Mouse (Mus musculus) stomach, postnatal 0 days (tissue): ENCODE data around the gene Pafah1b1. TPM values are rescaled to one million over a fixed set of nuclear protein-coding genes. Genes with fewer than 3 reads are reported as not detected.

ENCODE experiments used
- ATAC-seq: fragments of 200-750 bp; cut with Nextera tagmentation; 2 replicates; pipeline ENCODE4 v1.8.0; 2017; ENCODE audit not compliant: low FRiP score, low TSS enrichment
- DNase-seq: peaks from one replicate; pipeline ENCODE4 v3.0.0-alpha.2; 2016; ENCODE audit warnings: low spot score
- H3K27ac ChIP-seq: fragments of 300-500 bp; sonication (generic); replicated peaks from 2 replicates; pipeline ENCODE4 v1.5.1; 2014; ENCODE audit warnings: mild to moderate bottlenecking, control low read depth
- H3K27me3 ChIP-seq: fragments of 300-500 bp; sonication (generic); 2 replicates; pipeline ENCODE4 v1.6.1; 2014; ENCODE audit warnings: low read length; ENCODE audit not compliant: control insufficient read depth, insufficient read depth
- H3K36me3 ChIP-seq: fragments of 300-500 bp; sonication (generic); 2 replicates; pipeline ENCODE4 v1.6.1; 2014; ENCODE audit warnings: low read length, mixed read lengths; ENCODE audit not compliant: control insufficient read depth, insufficient read depth
- H3K4me1 ChIP-seq: fragments of 300-500 bp; sonication (generic); replicated peaks from 2 replicates; pipeline ENCODE4 v1.6.1; 2014; ENCODE audit warnings: antibody characterized with exemption; ENCODE audit not compliant: control insufficient read depth, insufficient read depth
- H3K4me2 ChIP-seq: fragments of 300-500 bp; sonication (generic); replicated peaks from 2 replicates; pipeline ENCODE4 v1.6.1; 2014; ENCODE audit warnings: low read depth, mild to moderate bottlenecking, control low read depth, moderate library complexity
- H3K4me3 ChIP-seq: fragments of 300-500 bp; sonication (generic); 2 replicates; pipeline ENCODE4 v1.5.1; 2014; ENCODE audit warnings: low read depth, low read length, control low read depth
- H3K9ac ChIP-seq: fragments of 300-500 bp; sonication (generic); 2 replicates; pipeline ENCODE4 v1.6.1; 2014; ENCODE audit warnings: mild to moderate bottlenecking, low read length, control low read depth, mixed read lengths
- H3K9me3 ChIP-seq: fragments of 300-500 bp; sonication (generic); 2 replicates; pipeline ENCODE4 v1.6.1; 2016; ENCODE audit warnings: low read length; ENCODE audit not compliant: control insufficient read depth
- CTCF ChIP-seq: IDR thresholded peaks from 2 replicates; pipeline ENCODE4 v1.5.1; 2016; ENCODE audit warnings: antibody characterized with exemption, low read depth, mild to moderate bottlenecking, moderate library complexity
- EP300 ChIP-seq: optimal IDR thresholded peaks from 2 replicates; pipeline ENCODE3; 2016; ENCODE audit warnings: antibody characterized with exemption
- WGBS: fragments of 180-500 bp; shearing (Covaris S2); extraction: QIAGEN DNeasy Blood & Tissue Kit; methylation state at CpG from one replicate; pipeline ENCODE4 v1.1.7; 2014; 5-methylcytosine and 5-hydroxymethylcytosine counted together
- polyA plus RNA-seq: library from polyadenylated mRNA; unstranded; fragments of >200 nt; fragmentation: Nextera tagmentation; extraction: Ambion mirVana; gene quantifications from 2 replicates; pipeline ENCODE4 v1.2.1, GENCODE M21; 2015

Gene Pafah1b1
- polyA plus RNA-seq, 1 experiment from 2014 or later = 51.7 TPM

GRCm38 (mm10) chr11:74723357-74724234, 874 bp downstream of the Pafah1b1 start:
- ATAC-seq (peak; percentile 85), DNase-seq (peak; percentile 92)
- under 1% methylated on average over 36 of the region's 75 CpGs for WGBS
- H3K4me1 ChIP-seq = no peaks in the 10 kb centered on the region; the same call in 1 of the 2 replicates
- peak overlapping the region; percentile 96 for H3K9ac ChIP-seq
- peak overlapping the region; percentile 94 for H3K4me3 ChIP-seq
- no peaks in the 10 kb centered on the region for H3K27me3 ChIP-seq
- H3K36me3 ChIP-seq = no peaks in the 10 kb centered on the region
- no peaks in the 10 kb centered on the region for H3K9me3 ChIP-seq
- no peak for TF ChIP-seq CTCF
- TF ChIP-seq EP300 = peak; percentile 50
- H3K27ac ChIP-seq = peak overlapping the region; percentile 100
- H3K4me2 ChIP-seq = peak overlapping the region; percentile 75

GRCm38 (mm10) chr11:74721971-74722370, 2.5 kb downstream of the Pafah1b1 start:
- Histone ChIP-seq H3K36me3 (no peaks in the 10 kb centered on the region), H3K4me2 (peak overlapping the region; percentile 43), H3K4me1 (no peaks in the 10 kb centered on the region; the same call in 1 of the 2 replicates), H3K9me3 (no peaks in the 10 kb centered on the region), H3K9ac (no peak overlapping the region), H3K27ac (no peak overlapping the region), H3K4me3 (0 out of 2 replicates have a peak overlapping the region, but pooled peaks have one; percentile 6), H3K27me3 (no peaks in the 10 kb centered on the region)
- WGBS = 35% methylated on average over 3 of the region's 3 CpGs
- no peak for ATAC-seq
- no peak for DNase-seq
- TF ChIP-seq CTCF = no peak

GRCm38 (mm10) chr11:74721141-74721540, 3.3 kb downstream of the Pafah1b1 start:
- Histone ChIP-seq H3K36me3 (no peaks in the 10 kb centered on the region), H3K9me3 (no peaks in the 10 kb centered on the region), H3K27ac (no peak overlapping the region), H3K4me2 (no peak overlapping the region; the same call in 1 of the 2 replicates), H3K27me3 (no peaks in the 10 kb centered on the region), H3K4me1 (no peaks in the 10 kb centered on the region; the same call in 1 of the 2 replicates), H3K4me3 (no peak overlapping the region), H3K9ac (no peak overlapping the region)
- TF ChIP-seq CTCF (no peak), EP300 (no peak)
- ATAC-seq (no peak), DNase-seq (no peak)
- WGBS = 32% methylated on average over 2 of the region's 2 CpGs

GRCm38 (mm10) chr11:74720668-74721067, 3.8 kb downstream of the Pafah1b1 start:
- H3K4me3 ChIP-seq = no peak overlapping the region
- WGBS = 44% methylated on average over 1 of the region's 1 CpGs
- DNase-seq = no peak
- H3K27me3 ChIP-seq = no peaks in the 10 kb centered on the region
- ATAC-seq = no peak
- no peaks in the 10 kb centered on the region; the same call in 1 of the 2 replicates for H3K4me1 ChIP-seq
- H3K36me3 ChIP-seq = no peaks in the 10 kb centered on the region
- no peak overlapping the region for H3K27ac ChIP-seq
- no peaks in the 10 kb centered on the region for H3K9me3 ChIP-seq
- TF ChIP-seq EP300 = no peak
- no peak for TF ChIP-seq CTCF
- no peak overlapping the region for H3K4me2 ChIP-seq
- H3K9ac ChIP-seq = no peak overlapping the region

GRCm38 (mm10) chr11:74715971-74716525, 8.4 kb downstream of the Pafah1b1 start:
- no peak for ATAC-seq
- no peaks in the 10 kb centered on the region for H3K36me3 ChIP-seq
- H3K27me3 ChIP-seq = no peaks in the 10 kb centered on the region
- TF ChIP-seq EP300 (no peak), CTCF (no peak)
- no peak overlapping the region for H3K4me3 ChIP-seq
- H3K4me2 ChIP-seq = no peak overlapping the region
- DNase-seq = no peak
- H3K4me1 ChIP-seq = no peaks in the 10 kb centered on the region
- H3K27ac ChIP-seq = no peak overlapping the region
- H3K9me3 ChIP-seq = no peaks in the 10 kb centered on the region
- 67% methylated on average over 3 of the region's 3 CpGs for WGBS
- H3K9ac ChIP-seq = no peak overlapping the region

- H3K27me3 ChIP-seq = no peaks in the 10 kb centered on the region
- no peak overlapping the region for H3K4me2 ChIP-seq
- ATAC-seq (no peak), DNase-seq (no peak)
- no peak for TF ChIP-seq CTCF
- no peak for TF ChIP-seq EP300
- H3K9ac ChIP-seq = no peak overlapping the region
- 86% methylated on average over 1 of the region's 1 CpGs for WGBS
- H3K9me3 ChIP-seq = no peaks in the 10 kb centered on the region
- H3K4me3 ChIP-seq = no peak overlapping the region
- no peaks in the 10 kb centered on the region for H3K36me3 ChIP-seq
- H3K27ac ChIP-seq = no peak overlapping the region
- no peaks in the 10 kb centered on the region for H3K4me1 ChIP-seq
Observed at GRCm38 (mm10) chr11:74710671-74711070, 13.8 kb downstream of the Pafah1b1 start.
